Mouse (Mus musculus): ENCODE data around the gene Ssna1. TPM values are rescaled to one million over a fixed set of nuclear protein-coding genes. Genes with fewer than 3 reads are reported as not detected.
"Not testable (repeated sequence)": the region's sequence is repeated elsewhere in the genome, so short reads cannot be mapped to it uniquely, and the experiment has no call there.

The Ssna1 gene
- total RNA-seq, 2 experiments from 2014 or later = 72.3 to 75.7 TPM

- DNase-seq = peak; percentile 82
- intact Hi-C loops (cut with DNase I) = no loop called here
These were observed 9.2 kb downstream of the Ssna1 start for GRCm38 (mm10) chr2:25262795-25263622.

DNA sequence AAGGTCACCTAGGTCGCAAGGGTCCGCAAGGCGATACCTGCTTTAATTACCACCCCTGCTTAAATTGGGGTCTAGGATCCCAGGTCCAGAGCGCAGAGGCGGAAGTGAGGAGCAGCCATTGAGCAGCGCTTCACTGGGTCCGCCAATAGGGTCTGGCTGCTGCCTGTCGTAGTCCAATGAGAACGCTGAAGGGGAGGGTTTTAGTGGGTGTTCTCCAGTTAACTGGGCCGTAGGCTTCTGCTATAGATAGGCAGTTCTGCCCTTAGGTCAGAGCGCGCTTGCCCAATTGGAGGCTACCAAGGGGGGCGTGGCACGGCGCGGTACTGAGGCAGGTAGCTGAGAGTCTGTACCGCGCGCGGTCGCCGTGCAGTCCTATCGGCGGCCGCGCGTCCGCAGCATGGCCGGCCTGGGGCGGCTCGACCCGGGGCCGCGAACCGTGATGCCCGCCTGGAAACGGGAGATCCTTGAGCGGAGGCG is 9.9 kb downstream of the Ssna1 start, which contains the start of gene Tprn:
Gene Tprn (plus strand): TSS at position 328 of the 477 bp plus-strand sequence.
- intact Hi-C loops (cut with DNase I) = no loop called here
- peak; percentile 97 for DNase-seq

GRCm38 (mm10) chr2:25261870-25262269 is 10.4 kb downstream of the Ssna1 start:
- intact Hi-C loops (cut with DNase I) = no loop called here
- DNase-seq = no peak

DNA sequence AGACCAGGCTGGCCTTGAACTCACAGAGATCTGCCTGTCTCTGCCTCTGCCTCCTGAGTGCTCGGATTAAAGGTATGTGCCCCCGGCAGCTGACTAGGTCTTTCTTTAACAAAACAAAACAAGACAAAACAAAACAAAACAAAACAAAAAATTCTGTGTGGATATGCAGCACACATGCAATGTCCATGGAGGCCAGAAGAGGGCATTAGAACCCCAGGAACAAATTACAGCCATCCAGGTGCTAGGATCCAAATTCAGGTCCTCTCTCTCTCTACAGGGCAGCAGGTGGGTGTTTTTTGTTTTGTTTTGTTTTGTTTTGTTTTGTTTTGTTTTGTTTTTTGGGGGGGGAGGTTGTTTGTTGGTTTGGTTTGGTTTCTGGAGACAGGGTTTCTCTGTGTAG is 13.4 kb downstream of the Ssna1 start:
- intact Hi-C loops (cut with DNase I) = loop anchor here (5.0 kb wide), 2 partner anchors 37 to 62 kb away; partner anchors contain the start of genes Tor4a and Tubb4b
- no peak for DNase-seq

- DNase-seq = not testable (repeated sequence)
- intact Hi-C loops (cut with DNase I) = loop anchor here (5.0 kb wide), 2 partner anchors 35 to 60 kb away; partner anchors contain the start of genes Tor4a and Tubb4b
These were observed 15.0 kb downstream of the Ssna1 start for GRCm38 (mm10) chr2:25257250-25257649.

DNA sequence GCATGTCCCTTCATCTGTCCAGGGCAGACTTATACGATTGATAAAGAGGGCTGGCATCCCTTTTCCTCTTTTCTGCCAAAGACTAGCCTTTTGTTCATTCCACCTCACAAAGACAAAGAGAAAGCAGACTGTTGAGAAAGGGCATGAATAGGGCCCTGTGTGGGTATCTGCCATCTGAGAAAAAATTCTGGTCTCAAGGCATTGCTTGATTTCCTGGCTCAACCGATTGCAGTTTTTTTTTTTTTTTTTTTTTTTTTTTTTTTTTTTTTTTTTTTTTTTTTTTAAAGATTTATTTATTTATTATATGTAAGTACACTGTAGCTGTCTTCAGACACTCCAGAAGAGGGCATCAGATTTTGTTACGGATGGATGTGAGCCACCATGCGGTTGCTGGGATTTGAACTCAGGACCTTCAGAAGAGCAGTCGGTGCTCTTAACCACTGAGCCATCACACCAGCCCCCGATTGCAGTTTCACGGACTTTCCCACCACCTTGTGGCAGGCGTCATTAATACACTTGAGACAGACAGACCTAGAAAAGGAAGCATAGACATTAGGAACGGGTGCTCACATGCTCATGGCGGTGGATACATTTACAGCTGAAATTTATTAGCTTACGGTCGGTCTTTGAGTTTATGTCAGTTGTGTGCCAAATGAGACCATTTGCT is 15.7 kb downstream of the Ssna1 start:
- DNase-seq = not testable (repeated sequence)
- intact Hi-C loops (cut with DNase I) = loop anchor here (5.0 kb wide), 2 partner anchors 34 to 59 kb away; partner anchors contain the start of genes Tor4a and Tubb4b

- intact Hi-C loops (cut with DNase I) = loop anchor here (5.0 kb wide), 2 partner anchors 33 to 58 kb away; partner anchors contain the start of genes Tor4a and Tubb4b
- peak; percentile 91 for DNase-seq
These were observed 16.9 kb downstream of the Ssna1 start, which contains the start of gene Tmem203 for GRCm38 (mm10) chr2:25255284-25255779. Gene Tmem203 (plus strand): TSS chr2:25255439.

- no peak for DNase-seq
- intact Hi-C loops (cut with DNase I) = no loop called here
These were observed 19.9 kb downstream of the Ssna1 start for GRCm38 (mm10) chr2:25252331-25252730.

DNA sequence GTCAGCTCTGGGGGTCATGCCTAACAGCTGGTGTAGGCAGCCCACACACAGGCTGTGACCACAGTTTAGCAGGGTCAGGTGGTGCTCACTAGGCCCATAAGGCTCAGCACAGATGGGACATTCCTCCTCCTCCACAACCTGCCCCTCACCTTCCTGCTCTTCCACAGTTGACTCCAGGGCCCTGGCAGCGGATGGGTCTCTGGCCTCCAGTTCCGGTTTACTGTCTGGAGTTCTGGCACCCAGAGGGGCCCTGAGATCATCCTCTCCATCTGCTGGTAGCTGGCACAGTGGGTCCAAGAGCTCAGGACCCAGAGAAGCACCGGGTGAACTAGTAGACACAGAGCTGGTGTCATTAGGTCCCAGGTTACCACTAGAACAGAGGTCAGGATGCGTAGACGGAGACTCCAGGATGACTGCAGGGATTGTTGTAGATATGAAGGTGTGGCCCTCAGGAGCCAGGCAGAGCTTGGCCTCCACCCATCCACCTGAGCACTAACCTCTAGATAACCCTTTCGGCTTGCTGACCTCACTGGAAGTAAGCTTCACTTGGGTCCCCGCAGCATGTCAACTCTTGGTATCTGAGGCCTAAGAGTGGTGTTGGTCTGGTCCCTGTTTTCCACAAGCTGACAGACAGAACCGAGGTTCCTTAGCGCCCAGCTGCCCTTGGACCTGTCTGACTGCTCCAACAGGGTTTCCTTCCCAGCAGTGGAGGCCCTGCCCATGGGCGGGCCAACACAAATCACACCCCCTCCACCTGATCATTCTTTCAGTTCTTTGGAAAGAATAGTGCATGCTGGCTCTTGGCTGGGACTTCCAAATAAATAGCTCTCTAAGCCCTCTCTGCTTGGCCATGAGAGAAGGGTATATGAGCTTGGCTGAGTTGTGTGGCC is 25.8 kb downstream of the Ssna1 start, which contains the start of gene AL732309.1:
Gene AL732309.1 (minus strand): TSS at position 681 of the 890 bp plus-strand sequence.
- intact Hi-C loops (cut with DNase I) = no loop called here

DNA sequence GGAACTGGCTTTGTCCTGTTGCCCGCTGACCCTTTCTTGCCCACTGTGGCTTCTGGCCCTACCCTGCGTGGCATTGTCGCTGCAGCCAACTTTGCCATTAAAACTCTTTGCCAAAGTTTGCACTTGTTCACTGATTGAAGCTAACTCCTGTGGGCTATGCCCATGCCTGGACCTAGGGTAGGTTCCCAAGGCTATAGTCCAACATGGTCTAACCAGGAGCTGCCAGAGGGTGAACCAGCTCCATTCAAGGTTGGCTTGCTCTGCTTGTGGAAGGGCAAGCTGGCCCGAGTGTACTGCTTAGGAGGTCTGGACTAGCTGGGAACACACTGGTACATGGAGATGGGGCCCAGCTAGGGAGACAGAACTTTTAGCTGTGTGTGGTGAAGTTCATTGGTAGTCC is 28.1 kb downstream of the Ssna1 start:
- DNase-seq = no peak
- intact Hi-C loops (cut with DNase I) = no loop called here

More for the DNA sequence above, 25.8 kb downstream of the Ssna1 start, which contains the start of gene AL732309.1:
- no peak for DNase-seq

- intact Hi-C loops (cut with DNase I) = no loop called here
- DNase-seq = no peak
These were observed 28.9 kb downstream of the Ssna1 start for GRCm38 (mm10) chr2:25243342-25243741.

DNA sequence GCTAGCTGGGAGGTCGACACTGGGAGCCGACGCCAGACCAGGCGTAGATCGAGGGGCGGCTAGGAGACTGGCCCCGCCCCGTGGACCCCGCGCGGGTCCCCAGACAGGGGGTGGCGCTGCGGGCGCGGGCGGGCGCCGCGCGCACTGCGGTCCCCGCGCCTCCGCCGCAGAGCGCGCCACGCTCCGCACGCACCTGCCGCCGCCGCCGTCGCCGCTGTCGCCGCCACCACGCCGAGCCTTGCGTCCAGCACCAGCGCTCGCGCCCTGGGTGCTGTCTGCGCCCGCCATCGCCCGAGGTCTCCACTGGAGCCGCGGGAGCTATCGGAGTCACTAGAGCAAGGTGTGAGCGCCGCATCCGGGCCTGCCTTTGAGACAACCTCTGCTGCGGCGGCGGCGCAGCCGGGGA is 30.1 kb downstream of the Ssna1 start, which contains the start of the genes Rnf208 and Cysrt1:
Gene Rnf208 (plus strand): TSS at position 155 of the 406 bp plus-strand sequence.
Gene Cysrt1 (minus strand): TSS at position 352 of the 406 bp plus-strand sequence.
- DNase-seq = no peak
- intact Hi-C loops (cut with DNase I) = no loop called here

DNA sequence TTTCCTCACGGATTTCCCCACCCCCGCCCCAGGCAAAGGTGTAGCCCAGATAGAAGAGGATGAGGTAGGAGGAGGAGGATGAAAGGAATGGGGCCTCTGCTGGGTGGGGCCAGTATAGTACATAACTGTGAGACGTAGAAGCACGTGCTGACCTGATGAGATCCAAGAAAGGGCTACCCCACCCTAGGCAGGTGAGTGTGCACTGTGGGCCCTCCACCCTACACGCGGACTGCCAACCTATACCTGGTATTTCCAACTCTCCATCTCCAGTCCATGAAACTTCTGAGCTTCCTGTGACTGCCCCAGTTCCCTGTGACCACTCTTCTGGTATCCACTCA is 30.8 kb downstream of the Ssna1 start:
- no peak for DNase-seq
- intact Hi-C loops (cut with DNase I) = no loop called here

GRCm38 (mm10) chr2:25240723-25241437 is 31.4 kb downstream of the Ssna1 start:
- intact Hi-C loops (cut with DNase I) = no loop called here
- peak; percentile 61 for DNase-seq

GRCm38 (mm10) chr2:25240310-25240709 is 31.9 kb downstream of the Ssna1 start:
- DNase-seq = no peak
- intact Hi-C loops (cut with DNase I) = no loop called here

DNA sequence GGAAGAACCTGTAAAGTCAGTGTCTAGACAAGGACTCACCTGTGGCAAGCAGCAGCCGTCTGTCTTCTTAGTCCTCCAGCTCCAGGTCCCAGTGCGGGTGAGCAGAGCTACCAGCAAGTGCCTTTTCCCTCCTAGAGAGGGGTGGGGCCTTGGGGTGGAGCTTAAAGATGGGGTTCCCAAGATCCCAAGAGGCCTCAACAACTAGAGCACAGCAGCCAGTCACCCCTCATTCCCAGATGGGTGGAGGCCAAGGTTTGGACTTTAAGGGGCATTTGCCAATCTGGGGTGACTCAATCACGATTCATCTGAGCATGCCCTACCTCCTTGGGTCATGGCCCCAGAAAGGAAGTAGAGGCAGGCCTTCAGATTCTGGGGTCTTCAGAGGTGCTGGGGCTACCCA is 32.5 kb downstream of the Ssna1 start:
- intact Hi-C loops (cut with DNase I) = no loop called here
- DNase-seq = no peak

DNA sequence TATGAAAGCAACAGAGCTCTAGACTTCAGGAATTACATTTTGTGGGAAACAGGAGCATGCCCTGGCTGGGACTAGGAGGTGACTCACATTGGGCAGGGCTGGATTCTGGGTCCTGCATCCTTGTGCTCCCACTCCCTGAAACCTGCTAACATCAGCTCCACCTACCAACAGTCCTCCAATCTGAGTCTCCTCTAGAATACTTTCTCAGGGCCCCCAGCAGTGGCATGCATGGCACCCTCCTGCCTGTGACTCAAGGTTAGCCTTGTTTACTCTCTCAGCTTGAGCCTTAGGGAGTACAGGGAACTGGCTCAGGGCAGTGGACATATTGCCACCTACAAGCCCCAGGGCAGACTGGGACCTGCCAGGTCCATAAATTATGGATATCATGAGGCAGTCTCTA is 34.1 kb downstream of the Ssna1 start:
- intact Hi-C loops (cut with DNase I) = no loop called here
- DNase-seq = no peak

GRCm38 (mm10) chr2:25237522-25237921 is 34.7 kb downstream of the Ssna1 start:
- intact Hi-C loops (cut with DNase I) = no loop called here
- no peak for DNase-seq

- DNase-seq = no peak
- intact Hi-C loops (cut with DNase I) = no loop called here
These were observed 35.6 kb downstream of the Ssna1 start, which contains the start of gene Rnf224 for GRCm38 (mm10) chr2:25236614-25237013. Gene Rnf224 (minus strand): TSS chr2:25236787.
